Mouse (Mus musculus) gastrocnemius, postnatal 10 days (tissue): ENCODE data around the gene Il18r1. TPM values are rescaled to one million over a fixed set of nuclear protein-coding genes. Genes with fewer than 3 reads are reported as not detected.

Experiments used
- DNase-seq: peaks from one replicate; pipeline ENCODE4 v3.0.0; 2021; ENCODE audit warnings: mixed read lengths
- long read RNA-seq, 2 experiments: library from polyadenylated mRNA; stranded (forward); transcript quantifications; one replicate each; pipeline ENCODE4 v2.0.0; 2021
- total RNA-seq, 2 experiments: library from RNA; stranded (reverse); gene quantifications; 2 replicates each; pipeline ENCODE4 v1.2.3; 2021

Il18r1 gene
- total RNA-seq: under 1 TPM in 1 of 2 experiments, not detected in 1; 0.09 TPM
- long read RNA-seq, experiment 1: 0 reads
- long read RNA-seq, experiment 2: 0 reads

GRCm38 (mm10) chr1:40465477-40466430 lies at the start of gene Il18r1:
Gene Il18r1, plus strand, starts transcription at chr1:40465552.
- no peak for DNase-seq

- DNase-seq: no peak
Observed at GRCm38 (mm10) chr1:40417034-40417433, 48.3 kb upstream of the Il18r1 start.

- no peak for DNase-seq
Observed at GRCm38 (mm10) chr1:40418512-40418911, 46.8 kb upstream of the Il18r1 start.

GRCm38 (mm10) chr1:40423892-40424291 lies 41.5 kb upstream of the Il18r1 start:
- DNase-seq: no peak

GRCm38 (mm10) chr1:40427270-40427669 lies 38.1 kb upstream of the Il18r1 start:
- no peak for DNase-seq

GRCm38 (mm10) chr1:40427901-40428300 lies 37.5 kb upstream of the Il18r1 start:
- no peak for DNase-seq

- DNase-seq: no peak
Observed at GRCm38 (mm10) chr1:40428910-40429675, 36.3 kb upstream of the Il18r1 start, which contains the start of gene Il1rl1. Gene Il1rl1, plus strand, starts transcription at chr1:40429570.

GRCm38 (mm10) chr1:40430143-40430834 lies 35.1 kb upstream of the Il18r1 start:
- no peak for DNase-seq

- DNase-seq: no peak
Observed at GRCm38 (mm10) chr1:40432169-40432568, 33.2 kb upstream of the Il18r1 start.

GRCm38 (mm10) chr1:40435936-40436335 lies 29.4 kb upstream of the Il18r1 start:
- no peak for DNase-seq

- DNase-seq: no peak
Observed at GRCm38 (mm10) chr1:40437340-40437739, 28.0 kb upstream of the Il18r1 start.

- no peak for DNase-seq
Observed at GRCm38 (mm10) chr1:40439504-40439903, 25.8 kb upstream of the Il18r1 start.

- DNase-seq: no peak
Observed at GRCm38 (mm10) chr1:40444800-40445199, 20.6 kb upstream of the Il18r1 start.

- no peak for DNase-seq
Observed at GRCm38 (mm10) chr1:40467306-40467705, 2.0 kb downstream of the Il18r1 start.

- DNase-seq: no peak
Observed at GRCm38 (mm10) chr1:40468805-40469204, 3.5 kb downstream of the Il18r1 start.

GRCm38 (mm10) chr1:40469900-40470299 lies 4.5 kb downstream of the Il18r1 start:
- no peak for DNase-seq

- no peak for DNase-seq
Observed at GRCm38 (mm10) chr1:40472401-40472800, 7.0 kb downstream of the Il18r1 start.

- no peak for DNase-seq
Observed at GRCm38 (mm10) chr1:40473640-40474039, 8.3 kb downstream of the Il18r1 start.

- DNase-seq: no peak
Observed at GRCm38 (mm10) chr1:40474336-40474735, 9.0 kb downstream of the Il18r1 start.

- no peak for DNase-seq
Observed at GRCm38 (mm10) chr1:40475697-40476096, 10.3 kb downstream of the Il18r1 start.

- DNase-seq: no peak
Observed at GRCm38 (mm10) chr1:40476756-40477155, 11.4 kb downstream of the Il18r1 start.

GRCm38 (mm10) chr1:40479505-40479923 lies 14.2 kb downstream of the Il18r1 start:
- no peak for DNase-seq
